Mouse (Mus musculus): ENCODE results near the gene Lsr.
"Not testable (repeated sequence)": the region's sequence is repeated elsewhere in the genome, so short reads cannot be mapped to it uniquely, and the experiment has no call there.

The Lsr gene

DNA sequence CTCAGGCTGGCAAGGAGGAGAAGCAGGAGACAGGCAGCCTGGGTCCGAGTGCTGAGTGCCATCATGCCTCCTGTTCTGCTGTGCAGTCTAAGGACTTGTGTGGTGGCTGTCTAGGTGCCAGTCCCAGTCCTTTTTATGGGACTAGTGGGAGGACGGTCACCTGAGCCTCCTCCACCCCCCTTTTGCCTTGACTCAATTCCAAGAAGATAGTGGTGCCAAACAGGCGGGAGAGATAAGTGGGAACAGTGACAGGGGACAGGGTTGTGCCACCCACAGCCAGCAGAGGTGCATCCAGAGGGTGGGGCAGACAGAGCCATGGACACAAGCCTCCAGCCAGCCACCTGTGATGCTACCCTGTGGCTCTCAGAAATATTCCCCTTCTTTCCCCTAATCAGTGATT lies 49.2 kb downstream of the Lsr start:
- DNase-seq: no peak

DNA sequence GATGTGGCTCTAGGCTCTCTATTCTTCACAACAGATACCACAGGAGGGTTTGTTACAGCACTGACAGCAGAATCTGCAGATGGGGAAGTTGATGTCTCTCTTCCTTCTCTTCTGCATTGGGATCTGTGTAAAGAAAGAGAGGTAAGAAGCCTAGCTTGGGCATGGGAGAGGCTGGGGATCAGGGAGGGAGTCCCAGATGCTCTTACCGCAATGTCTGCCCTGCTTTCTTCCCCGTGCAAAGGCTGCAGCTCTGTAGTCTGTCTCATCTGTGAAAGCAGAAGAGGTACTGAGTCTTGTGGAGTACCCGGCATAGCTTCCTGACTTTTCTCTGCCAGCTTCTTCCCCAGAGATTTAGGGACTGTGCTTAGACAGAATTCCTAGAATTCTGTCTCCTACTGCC lies 50.8 kb downstream of the Lsr start:
- not testable (repeated sequence) for DNase-seq

DNA sequence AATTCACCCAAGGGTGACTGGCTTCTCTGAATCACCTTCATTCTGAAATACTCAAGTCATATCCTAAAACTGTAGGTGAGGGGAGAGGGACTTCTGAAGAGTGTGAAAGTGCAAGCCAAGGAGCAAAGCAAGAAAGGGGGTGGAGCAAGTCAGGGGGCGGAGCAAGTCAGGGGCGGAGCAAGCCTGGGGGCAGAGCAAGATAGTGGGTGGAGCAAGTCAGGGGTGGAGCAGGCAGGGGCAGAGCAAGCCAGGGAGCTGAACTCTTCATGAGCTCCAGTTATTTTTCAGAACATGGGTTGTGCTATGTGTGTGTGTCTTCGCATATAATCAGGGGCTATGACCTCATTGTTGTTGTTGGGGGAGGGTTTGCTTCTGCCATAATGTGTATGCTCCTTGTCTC lies 53.0 kb downstream of the Lsr start:
- peak; percentile 63 for DNase-seq

DNA sequence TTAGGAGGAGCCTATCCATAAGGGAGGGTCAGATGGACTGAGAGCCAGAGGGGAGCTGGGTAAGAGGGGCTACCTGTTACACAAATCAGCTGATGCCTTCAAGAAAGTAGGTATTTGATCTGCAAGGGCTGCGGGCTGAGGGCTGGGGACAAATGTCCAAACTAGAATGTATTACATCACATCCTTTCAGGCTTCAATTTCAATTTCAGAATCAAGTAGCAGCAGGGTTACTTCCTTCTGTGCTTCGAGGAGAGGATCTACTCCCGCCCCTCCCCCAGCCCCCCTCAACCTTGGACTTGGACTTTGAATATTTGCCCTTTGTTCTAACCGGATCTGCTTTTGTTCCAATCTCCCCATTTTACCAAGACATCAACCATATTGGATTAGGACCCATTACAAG lies 56.0 kb downstream of the Lsr start:
- DNase-seq: no peak

DNA sequence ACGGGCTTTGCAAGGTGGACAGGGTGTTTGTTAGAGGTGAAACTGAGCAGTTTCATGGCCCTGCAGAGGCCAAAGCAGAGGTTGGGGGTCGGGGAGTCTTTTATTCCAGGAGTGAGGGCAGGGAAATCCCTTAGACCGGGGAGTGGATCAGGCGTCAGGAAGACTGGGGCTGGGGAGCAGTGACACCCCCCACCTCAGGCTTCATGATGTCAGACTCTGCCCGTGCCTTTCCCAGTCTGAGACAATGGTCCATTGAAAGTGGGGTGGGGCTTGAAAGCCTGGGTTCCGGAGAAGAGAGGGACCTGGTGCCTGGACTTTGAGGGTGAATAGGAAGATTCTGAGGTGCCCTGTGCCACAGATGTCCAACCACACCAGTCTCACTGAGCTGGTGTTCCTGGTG lies 56.6 kb downstream of the Lsr start:
- DNase-seq: no peak

DNA sequence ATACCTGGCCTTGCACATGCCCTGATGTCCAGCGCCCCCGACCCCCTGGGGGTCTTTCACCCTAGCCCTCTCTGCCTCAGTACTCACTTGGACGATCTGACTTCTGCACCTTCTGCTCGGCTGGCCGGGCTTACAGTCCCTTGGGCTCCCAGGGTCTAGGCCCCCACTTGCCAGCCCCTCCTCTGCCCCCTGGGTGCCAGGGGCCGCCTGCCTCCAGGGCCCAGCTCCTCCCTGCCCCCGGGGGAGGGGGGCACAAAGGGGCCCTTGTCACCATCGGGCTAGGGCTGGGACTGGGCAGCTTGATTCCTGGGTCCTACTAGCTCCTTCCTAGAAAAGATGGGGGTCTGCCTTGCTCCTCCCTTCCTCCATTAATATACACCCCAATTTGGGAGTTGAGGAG lies 58.5 kb downstream of the Lsr start, which contains the start of gene Mag:
Gene Mag, minus strand, starts transcription at position 142 of the 400 bp plus-strand sequence.
- DNase-seq: no peak

DNA sequence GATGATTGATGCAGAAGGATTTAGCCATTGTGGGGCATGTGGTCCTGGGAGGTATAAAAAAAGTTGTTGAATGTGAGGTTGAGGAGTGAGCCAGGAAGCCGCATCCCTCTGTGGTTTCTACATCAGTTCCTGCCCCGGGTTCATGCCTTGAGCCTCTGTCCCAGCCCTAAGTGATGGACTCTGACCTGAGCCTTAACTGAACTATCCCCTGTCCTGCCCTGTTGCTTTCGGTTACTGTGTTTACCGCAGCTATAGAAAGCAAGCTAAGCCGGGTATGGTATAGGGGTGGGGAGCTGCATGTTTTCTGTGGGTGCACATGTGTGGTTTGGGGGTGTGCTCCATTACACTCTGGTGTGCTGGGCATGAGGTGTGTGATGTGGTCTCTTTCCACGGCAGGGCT lies 63.5 kb downstream of the Lsr start:
- DNase-seq: no peak

DNA sequence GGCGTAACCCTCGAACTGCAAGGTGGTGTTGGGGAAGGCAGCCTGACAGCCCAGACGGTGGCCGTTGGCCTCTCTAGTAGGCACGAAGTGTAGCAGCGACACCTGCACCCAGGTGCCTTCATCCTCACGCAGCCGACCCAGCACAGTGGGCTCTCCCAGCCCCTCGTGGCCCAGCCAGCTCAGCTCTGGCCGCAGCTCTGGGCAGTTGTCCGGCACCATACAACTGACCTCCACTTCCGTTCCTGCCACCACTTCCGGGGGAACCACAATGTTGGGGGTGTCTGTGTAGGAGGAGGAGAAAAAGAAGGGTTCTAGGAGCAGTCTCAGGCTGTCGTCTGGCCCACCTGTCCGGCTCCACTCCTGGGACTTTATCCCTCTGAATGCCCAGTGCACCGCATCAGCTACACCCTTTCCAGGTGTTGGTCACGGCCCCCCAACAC lies 64.3 kb downstream of the Lsr start:
- no peak for DNase-seq

DNA sequence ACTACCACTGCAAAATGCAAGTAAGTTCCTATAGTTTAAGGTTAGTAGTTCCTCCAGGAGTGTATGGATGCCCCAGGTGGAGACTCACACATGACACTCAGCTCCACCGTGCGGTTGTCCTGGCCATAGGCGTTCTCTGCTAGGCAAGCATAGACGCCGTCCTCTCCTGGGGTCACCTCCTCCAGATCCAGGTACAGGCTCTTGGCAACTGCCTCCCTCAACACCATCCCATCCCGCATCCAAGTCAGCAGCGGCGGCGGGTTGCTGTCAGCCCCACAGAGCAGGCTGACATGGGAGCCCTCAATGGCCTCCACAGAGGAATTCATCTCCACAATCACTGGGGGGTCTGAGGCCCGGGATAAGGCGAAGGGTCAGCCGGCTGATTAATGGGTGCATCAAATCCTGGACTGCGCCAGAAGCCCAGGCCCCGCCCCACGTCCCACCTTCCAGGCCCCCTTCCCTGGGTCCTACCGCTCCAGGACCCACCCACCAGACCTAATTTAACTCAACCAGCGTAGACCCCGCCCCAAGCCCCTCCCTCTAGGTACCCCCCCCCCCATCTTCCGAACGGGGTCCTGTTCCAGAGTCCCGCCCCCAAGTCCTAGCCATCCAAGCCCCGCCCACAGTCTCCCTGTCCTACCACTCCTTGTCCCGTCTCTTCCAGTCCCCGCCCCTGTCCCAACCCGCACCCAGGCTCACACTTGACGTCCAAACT lies 64.8 kb downstream of the Lsr start:
- DNase-seq: no peak

All from thymus, postnatal 4 days (tissue).